Mouse (Mus musculus): ENCODE results near the gene Adamts17.

DNA sequence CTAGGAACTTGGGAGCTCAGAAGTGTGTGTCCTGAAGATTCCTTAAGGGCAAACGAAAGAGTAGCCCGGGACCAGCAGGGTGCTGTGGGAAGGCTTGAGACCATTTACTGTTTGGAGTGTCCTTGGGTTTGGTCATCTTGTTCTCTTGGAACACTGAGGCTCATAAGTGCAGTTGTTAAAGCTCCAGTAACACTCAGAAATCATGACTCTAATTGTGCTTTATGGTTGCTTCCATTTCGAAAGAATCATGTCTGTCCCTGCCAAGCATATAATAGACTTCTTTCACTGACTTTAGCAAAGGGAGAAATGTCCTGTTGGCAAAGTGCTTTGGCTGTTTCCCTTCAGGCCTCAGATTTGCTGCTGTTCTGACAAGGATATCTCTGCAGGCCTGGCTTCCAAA lies 210.9 kb downstream of the Adamts17 start:
- no peak for TF ChIP-seq EP300 (IDR thresholded peaks at IDR 0.05; ENCODE audit: insufficient read depth, low read depth, low read length)
- TF ChIP-seq POLR2A (IDR thresholded peaks at IDR 0.05; ENCODE audit: insufficient read depth, low read depth, low read length) = no peak
- TF ChIP-seq CTCF (IDR thresholded peaks at IDR 0.05) = no peak
